Mouse (Mus musculus): ENCODE measurements around the gene Itgb4. TPM values are rescaled to one million over a fixed set of nuclear protein-coding genes. Genes with fewer than 3 reads are reported as not detected.
A peak's percentile ranks its signal among the peaks of the same experiment; 100 is the strongest.

Itgb4 gene
- 5.6 and 6.9 TPM in 2 replicates for polyA plus RNA-seq (2012; ENCODE audit: insufficient read depth, low replicate concordance)

- no peaks in the 10 kb centered on the region for H3K9me3 ChIP-seq
- H3K4me1 ChIP-seq, result peaks cover 36% of the 10 kb centered on the region
- no peak for TF ChIP-seq FLI1 (IDR thresholded peaks at IDR 0.05; ENCODE audit: low read length)
- no peak for TF ChIP-seq GATA1 (IDR thresholded peaks at IDR 0.05; ENCODE audit: borderline replicate concordance, low read length)
- H3K36me3 ChIP-seq (replicated peaks; ENCODE audit: low read length), result no peaks in the 10 kb centered on the region
- H3K27me3 ChIP-seq (replicated peaks), result peaks cover 79% of the 10 kb centered on the region
- peak within 1 kb of the TSS; percentile 90 for H3K4me3 ChIP-seq (replicated peaks)
These were observed at the start of gene Itgb4 for GRCm38 (mm10) chr11:115974309-115975082. Itgb4 (plus strand) TSS chr11:115974709.

DNA sequence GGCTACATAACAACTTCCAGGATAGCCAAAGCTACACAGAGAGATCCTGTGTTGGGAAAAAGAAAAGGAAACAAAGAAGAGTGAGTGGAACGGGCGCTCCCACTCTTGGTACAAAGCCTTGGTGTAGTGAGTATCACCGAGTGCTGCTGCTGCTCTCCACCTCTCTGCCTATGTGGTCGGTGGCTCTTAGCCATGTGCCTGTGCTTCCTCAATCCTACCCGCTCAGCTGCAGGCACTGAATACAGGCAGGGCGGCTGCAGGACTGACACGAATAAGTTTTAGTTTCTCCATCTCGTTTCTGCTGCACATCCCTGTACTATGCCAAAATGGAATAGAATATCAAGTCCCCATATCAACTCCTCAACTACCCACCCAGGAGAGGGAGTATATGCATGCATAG, 45.5 kb upstream of the Itgb4 start:
- TF ChIP-seq GATA1 (IDR thresholded peaks at IDR 0.05; ENCODE audit: borderline replicate concordance, low read length) (no peak), FLI1 (IDR thresholded peaks at IDR 0.05; ENCODE audit: low read length) (no peak)
- H3K4me1 ChIP-seq, result peaks cover 31% of the 10 kb centered on the region
- no peaks in the 10 kb centered on the region for H3K9me3 ChIP-seq
- no peaks in the 10 kb centered on the region for H3K27me3 ChIP-seq (replicated peaks)
- H3K36me3 ChIP-seq (replicated peaks; ENCODE audit: low read length), result peaks cover 58% of the 10 kb centered on the region
- no peak overlapping the region for H3K4me3 ChIP-seq (replicated peaks)

- Histone ChIP-seq H3K27me3 (replicated peaks) (no peaks in the 10 kb centered on the region), H3K4me1 (peaks cover 39% of the 10 kb centered on the region), H3K36me3 (replicated peaks; ENCODE audit: low read length) (peaks cover 50% of the 10 kb centered on the region), H3K4me3 (replicated peaks) (no peak overlapping the region), H3K9me3 (no peaks in the 10 kb centered on the region)
- TF ChIP-seq FLI1 (IDR thresholded peaks at IDR 0.05; ENCODE audit: low read length) (no peak), GATA1 (IDR thresholded peaks at IDR 0.05; ENCODE audit: borderline replicate concordance, low read length) (no peak)
These were observed 44.7 kb upstream of the Itgb4 start for GRCm38 (mm10) chr11:115929818-115930217.

- no peak for TF ChIP-seq FLI1 (IDR thresholded peaks at IDR 0.05; ENCODE audit: low read length)
- no peak for TF ChIP-seq GATA1 (IDR thresholded peaks at IDR 0.05; ENCODE audit: borderline replicate concordance, low read length)
- Histone ChIP-seq H3K27me3 (replicated peaks) (no peaks in the 10 kb centered on the region), H3K9me3 (no peaks in the 10 kb centered on the region), H3K36me3 (replicated peaks; ENCODE audit: low read length) (peaks cover 52% of the 10 kb centered on the region), H3K4me1 (peaks cover 46% of the 10 kb centered on the region), H3K4me3 (replicated peaks) (no peak overlapping the region)
These were observed 43.3 kb upstream of the Itgb4 start for GRCm38 (mm10) chr11:115931235-115931634.

DNA sequence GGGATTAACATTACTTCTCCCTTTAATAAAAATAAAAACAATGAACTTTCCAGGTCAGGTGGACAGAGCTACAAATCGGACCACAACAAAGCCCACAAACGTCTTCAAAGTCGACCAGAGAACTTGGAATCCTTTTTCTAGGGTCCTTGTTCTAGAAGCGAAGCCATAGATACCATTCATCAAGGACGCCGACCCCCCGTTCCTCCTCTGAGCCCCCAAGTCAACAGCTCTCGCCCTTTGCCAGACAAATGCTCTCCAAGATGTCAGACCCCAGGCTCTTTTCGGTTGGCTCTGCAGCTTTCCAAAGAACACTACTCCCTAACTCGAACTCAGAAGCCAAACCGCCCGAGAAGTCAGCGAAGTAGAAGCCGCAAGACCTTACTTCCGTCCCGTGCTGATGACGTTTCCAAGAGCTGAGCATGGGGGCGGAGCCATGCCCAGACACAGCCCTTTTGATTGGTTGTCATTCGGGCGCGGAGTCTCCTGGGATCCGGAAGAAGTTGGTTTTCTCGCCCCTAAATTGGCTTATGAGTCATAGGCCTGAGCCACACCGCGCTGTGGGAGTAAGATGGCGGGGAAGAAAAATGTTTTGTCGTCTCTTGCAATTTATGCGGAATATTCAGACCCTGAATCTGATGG, 41.3 kb upstream of the Itgb4 start, which contains the start of the genes Sap30bp and Recql5:
TSS of gene Sap30bp (plus strand) at position 175 of the 639 bp plus-strand sequence.
TSS of gene Recql5 (minus strand) at position 370 of the 639 bp plus-strand sequence.
- Histone ChIP-seq H3K4me1 (peaks cover 35% of the 10 kb centered on the region), H3K9me3 (no peaks in the 10 kb centered on the region), H3K4me3 (replicated peaks) (peak within 1 kb of the TSS; percentile 99), H3K36me3 (replicated peaks; ENCODE audit: low read length) (peaks cover 53% of the 10 kb centered on the region), H3K27me3 (replicated peaks) (no peaks in the 10 kb centered on the region)
- TF ChIP-seq FLI1 (IDR thresholded peaks at IDR 0.05; ENCODE audit: low read length) (peak; percentile 43; the same call in 1 of the 2 replicates), GATA1 (IDR thresholded peaks at IDR 0.05; ENCODE audit: borderline replicate concordance, low read length) (no peak)

DNA sequence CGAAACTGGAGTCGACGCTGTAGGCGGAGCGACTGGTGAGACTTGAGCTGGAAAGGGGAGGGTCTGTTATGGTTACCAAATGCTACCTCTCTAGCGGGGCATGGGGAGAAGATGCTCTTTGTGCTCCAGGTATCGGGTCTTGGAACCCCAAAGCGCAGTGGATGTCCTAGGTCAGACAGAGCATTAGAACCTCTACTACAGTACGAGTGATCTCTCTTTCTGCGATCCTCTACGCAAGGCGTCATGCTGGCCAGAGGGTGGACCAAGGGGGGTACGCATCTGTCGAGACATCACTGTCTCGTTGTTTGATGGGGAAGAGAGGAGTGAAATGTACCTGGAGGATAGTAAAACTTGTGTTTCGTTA, 40.8 kb upstream of the Itgb4 start:
- Histone ChIP-seq H3K36me3 (replicated peaks; ENCODE audit: low read length) (peaks cover 53% of the 10 kb centered on the region), H3K9me3 (no peaks in the 10 kb centered on the region), H3K4me1 (peaks cover 35% of the 10 kb centered on the region), H3K27me3 (replicated peaks) (no peaks in the 10 kb centered on the region), H3K4me3 (replicated peaks) (peak overlapping the region; percentile 99)
- TF ChIP-seq FLI1 (IDR thresholded peaks at IDR 0.05; ENCODE audit: low read length) (no peak), GATA1 (IDR thresholded peaks at IDR 0.05; ENCODE audit: borderline replicate concordance, low read length) (no peak)

GRCm38 (mm10) chr11:115939690-115940329, 34.7 kb upstream of the Itgb4 start:
- Histone ChIP-seq H3K27me3 (replicated peaks) (no peaks in the 10 kb centered on the region), H3K9me3 (no peaks in the 10 kb centered on the region), H3K36me3 (replicated peaks; ENCODE audit: low read length) (peaks cover 95% of the 10 kb centered on the region), H3K4me3 (replicated peaks) (no peak overlapping the region), H3K4me1 (peaks cover 7% of the 10 kb centered on the region)
- TF ChIP-seq GATA1 (IDR thresholded peaks at IDR 0.05; ENCODE audit: borderline replicate concordance, low read length) (0 out of 3 replicates have a peak, but pooled peaks have one; percentile 48), FLI1 (IDR thresholded peaks at IDR 0.05; ENCODE audit: low read length) (no peak)

DNA sequence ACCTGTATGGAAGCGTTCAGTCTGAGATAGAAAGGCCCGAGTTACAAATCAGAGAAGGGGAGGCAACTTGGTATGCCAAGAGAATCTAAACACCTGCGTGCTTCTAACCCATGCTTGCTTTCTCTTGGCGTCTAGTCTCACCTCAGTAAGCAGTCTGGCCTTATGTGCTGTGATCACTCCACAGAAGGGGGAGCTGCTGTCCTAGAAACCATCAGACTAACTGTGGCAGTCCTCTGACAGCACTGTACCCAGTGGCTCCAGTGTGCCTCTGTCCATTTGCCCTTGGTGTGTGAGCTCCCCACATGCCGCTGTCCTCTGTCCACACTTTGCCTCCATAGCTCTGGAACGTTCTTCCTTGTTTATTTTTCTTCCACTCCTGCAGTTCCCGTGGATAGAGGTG, 32.5 kb upstream of the Itgb4 start:
- Histone ChIP-seq H3K9me3 (no peaks in the 10 kb centered on the region), H3K4me1 (no peaks in the 10 kb centered on the region; the same call in 1 of the 2 replicates), H3K27me3 (replicated peaks) (no peaks in the 10 kb centered on the region), H3K4me3 (replicated peaks) (no peak overlapping the region), H3K36me3 (replicated peaks; ENCODE audit: low read length) (peaks cover 98% of the 10 kb centered on the region)
- TF ChIP-seq FLI1 (IDR thresholded peaks at IDR 0.05; ENCODE audit: low read length), result no peak
- no peak for TF ChIP-seq GATA1 (IDR thresholded peaks at IDR 0.05; ENCODE audit: borderline replicate concordance, low read length)

DNA sequence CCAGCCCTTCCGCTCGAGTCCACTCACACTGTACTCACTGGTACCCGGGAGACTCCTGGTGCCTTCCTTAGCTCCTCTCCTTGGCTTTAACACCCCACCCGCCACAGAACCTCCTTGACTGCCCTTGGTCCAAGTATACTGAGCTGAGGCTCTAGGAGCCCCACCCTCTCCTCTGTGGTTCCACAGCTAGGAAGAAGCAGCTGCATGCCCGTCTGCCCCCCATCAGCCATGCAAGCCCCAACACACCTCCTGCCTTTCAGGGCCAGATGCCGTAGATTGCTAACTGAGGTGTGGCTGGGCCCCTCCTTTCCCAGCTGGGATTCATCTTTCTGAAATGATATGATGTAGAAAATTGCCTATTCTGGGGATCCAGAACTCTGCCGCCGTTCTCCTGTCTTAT, 29.3 kb upstream of the Itgb4 start:
- TF ChIP-seq FLI1 (IDR thresholded peaks at IDR 0.05; ENCODE audit: low read length) (no peak), GATA1 (IDR thresholded peaks at IDR 0.05; ENCODE audit: borderline replicate concordance, low read length) (no peak)
- Histone ChIP-seq H3K27me3 (replicated peaks) (no peaks in the 10 kb centered on the region), H3K4me3 (replicated peaks) (no peak overlapping the region), H3K4me1 (peaks cover 3% of the 10 kb centered on the region; the same call in 1 of the 2 replicates), H3K36me3 (replicated peaks; ENCODE audit: low read length) (peaks cover 99% of the 10 kb centered on the region), H3K9me3 (no peaks in the 10 kb centered on the region)

Data from megakaryocyte, embryonic 14.5 days (primary cell).